Mouse (Mus musculus) T-cell, adult 66 days (primary cell): ENCODE data around the gene Paqr9. TPM values are rescaled to one million over a fixed set of nuclear protein-coding genes. Genes with fewer than 3 reads are reported as not detected.

ENCODE experiments used
- total RNA-seq, 2 experiments: library from RNA; stranded (reverse); gene quantifications; 3 replicates in 1 of 2; 4 replicates in 1 of 2; pipeline ENCODE4 v1.2.4; 2023

Gene Paqr9
- total RNA-seq = under 1 TPM; 0.12 to 0.32 TPM

GRCm38 (mm10) chr9:95559059-95559935 is at the start of gene Paqr9:
Gene Paqr9 (plus strand): TSS chr9:95559657.

GRCm38 (mm10) chr9:95511472-95512330 is 47.8 kb upstream of the Paqr9 start, which contains the start of gene U2surp:
Gene U2surp (minus strand): TSS chr9:95511996.

Other genes with a start within 250 kb of the Paqr9 start
- gene Chst2, start 152.9 kb upstream of the Paqr9 start, total RNA-seq = 1 to 10 TPM; 1.6 to 2.3 TPM
- gene U2surp, start 47.7 kb upstream of the Paqr9 start, total RNA-seq = 100 to 1,000 TPM in 1 of 2 experiments, 10 to 100 TPM in 1; 94.9 to 113 TPM
- under 1 TPM in 1 of 2 experiments, not detected in 1; 0.20 TPM for gene Pcolce2, start 77.9 kb downstream of the Paqr9 start, total RNA-seq
- gene Trpc1, start 190.7 kb downstream of the Paqr9 start, total RNA-seq = not detected